Mouse (Mus musculus): ENCODE results near the gene Drd4. TPM values are rescaled to one million over a fixed set of nuclear protein-coding genes. Genes with fewer than 3 reads are reported as not detected.
A peak's percentile ranks its signal among the peaks of the same experiment; 100 is the strongest.

The Drd4 gene
- polyA plus RNA-seq, 1 experiment from 2014 or later = not detected

- Histone ChIP-seq H3K4me1 (ENCODE audit: control insufficient read depth in 2 of 2, insufficient read depth in 2 of 2, low read length in 2 of 2) (peaks cover 4 to 22% of the 10 kb centered on the region in 2 experiments; a peak in 3 of 4 replicates), H3K27ac (replicated peaks in 1 of 2; ENCODE audit: control insufficient read depth in 1 of 2, insufficient read depth in 1 of 2, low read depth in 2 of 2, low read length in 2 of 2) (no peak overlapping the region), H3K9ac (ENCODE audit: low read length) (peak overlapping the region; percentile 49; the same call in 1 of the 2 replicates), H3K4me2 (ENCODE audit: low read length) (peak overlapping the region; percentile 74), H3K4me3 (ENCODE audit: control insufficient read depth in 1 of 2, insufficient read depth in 1 of 2, low read depth in 1 of 2, low read length in 2 of 2) (peak overlapping the region; percentile 24 to 44), H3K9me3 (ENCODE audit: control insufficient read depth, low read length) (no peaks in the 10 kb centered on the region), H3K36me3 (ENCODE audit: control insufficient read depth, insufficient read depth, low read length) (peaks cover 12% of the 10 kb centered on the region), H3K27me3 (ENCODE audit: control insufficient read depth, insufficient read depth, low read length) (peaks cover 63% of the 10 kb centered on the region)
- WGBS = 1% methylated on average over 53 of the region's 53 CpGs
- no peak for ATAC-seq (ENCODE audit: insufficient number of reproducible peaks, insufficient read depth, low FRiP score, low read depth)
Measured at GRCm38 (mm10) chr7:141293852-141294471, 2.2 kb downstream of the Drd4 start.

GRCm38 (mm10) chr7:141294479-141294878 lies 2.7 kb downstream of the Drd4 start:
- ATAC-seq (ENCODE audit: insufficient number of reproducible peaks, insufficient read depth, low FRiP score, low read depth) = no peak
- no peaks in the 10 kb centered on the region for H3K9me3 ChIP-seq (ENCODE audit: control insufficient read depth, low read length)
- no peak overlapping the region for H3K27ac ChIP-seq (replicated peaks in 1 of 2; ENCODE audit: control insufficient read depth in 1 of 2, insufficient read depth in 1 of 2, low read depth in 2 of 2, low read length in 2 of 2)
- peak overlapping the region; percentile 74 for H3K4me2 ChIP-seq (ENCODE audit: low read length)
- WGBS = 5% methylated on average over 22 of the region's 22 CpGs
- peak overlapping the region; percentile 49; the same call in 1 of the 2 replicates for H3K9ac ChIP-seq (ENCODE audit: low read length)
- H3K27me3 ChIP-seq (ENCODE audit: control insufficient read depth, insufficient read depth, low read length) = peaks cover 62% of the 10 kb centered on the region
- H3K4me1 ChIP-seq (ENCODE audit: control insufficient read depth in 2 of 2, insufficient read depth in 2 of 2, low read length in 2 of 2) = peaks cover 4 to 22% of the 10 kb centered on the region in 2 experiments; a peak in 3 of 4 replicates
- peak overlapping the region; percentile 24 to 44 for H3K4me3 ChIP-seq (ENCODE audit: control insufficient read depth in 1 of 2, insufficient read depth in 1 of 2, low read depth in 1 of 2, low read length in 2 of 2)
- H3K36me3 ChIP-seq (ENCODE audit: control insufficient read depth, insufficient read depth, low read length) = peaks cover 16% of the 10 kb centered on the region

GRCm38 (mm10) chr7:141297926-141298650 lies 6.3 kb downstream of the Drd4 start:
- H3K36me3 ChIP-seq (ENCODE audit: control insufficient read depth, insufficient read depth, low read length) = peaks cover 51% of the 10 kb centered on the region
- H3K27ac ChIP-seq (replicated peaks in 1 of 2; ENCODE audit: control insufficient read depth in 1 of 2, insufficient read depth in 1 of 2, low read depth in 2 of 2, low read length in 2 of 2) = no peak overlapping the region
- no peak for ATAC-seq (ENCODE audit: insufficient number of reproducible peaks, insufficient read depth, low FRiP score, low read depth)
- peaks cover 27% of the 10 kb centered on the region for H3K27me3 ChIP-seq (ENCODE audit: control insufficient read depth, insufficient read depth, low read length)
- H3K4me3 ChIP-seq (ENCODE audit: control insufficient read depth in 1 of 2, insufficient read depth in 1 of 2, low read depth in 1 of 2, low read length in 2 of 2) = no peak overlapping the region
- no peaks in the 10 kb centered on the region for H3K9me3 ChIP-seq (ENCODE audit: control insufficient read depth, low read length)
- H3K4me2 ChIP-seq (ENCODE audit: low read length) = no peak overlapping the region
- peaks cover 4 to 17% of the 10 kb centered on the region in 2 experiments; a peak in 3 of 4 replicates for H3K4me1 ChIP-seq (ENCODE audit: control insufficient read depth in 2 of 2, insufficient read depth in 2 of 2, low read length in 2 of 2)
- WGBS = 83% methylated on average over 3 of the region's 3 CpGs
- no peak overlapping the region for H3K9ac ChIP-seq (ENCODE audit: low read length)

- no peak for ATAC-seq (ENCODE audit: insufficient number of reproducible peaks, insufficient read depth, low FRiP score, low read depth)
- 93% methylated on average over 8 of the region's 8 CpGs for WGBS
- no peaks in the 10 kb centered on the region for H3K9me3 ChIP-seq (ENCODE audit: control insufficient read depth, low read length)
- no peak overlapping the region for H3K4me2 ChIP-seq (ENCODE audit: low read length)
- peaks cover 16% of the 10 kb centered on the region for H3K27me3 ChIP-seq (ENCODE audit: control insufficient read depth, insufficient read depth, low read length)
- H3K36me3 ChIP-seq (ENCODE audit: control insufficient read depth, insufficient read depth, low read length) = peaks cover 61% of the 10 kb centered on the region
- H3K4me3 ChIP-seq (ENCODE audit: control insufficient read depth in 1 of 2, insufficient read depth in 1 of 2, low read depth in 1 of 2, low read length in 2 of 2) = no peak overlapping the region
- no peak overlapping the region for H3K9ac ChIP-seq (ENCODE audit: low read length)
- peaks cover 2 to 9% of the 10 kb centered on the region in 2 experiments; a peak in 3 of 4 replicates for H3K4me1 ChIP-seq (ENCODE audit: control insufficient read depth in 2 of 2, insufficient read depth in 2 of 2, low read length in 2 of 2)
- H3K27ac ChIP-seq (replicated peaks in 1 of 2; ENCODE audit: control insufficient read depth in 1 of 2, insufficient read depth in 1 of 2, low read depth in 2 of 2, low read length in 2 of 2) = no peak overlapping the region
Measured at GRCm38 (mm10) chr7:141299175-141299574, 7.4 kb downstream of the Drd4 start.

GRCm38 (mm10) chr7:141301386-141301785 lies 9.6 kb downstream of the Drd4 start:
- WGBS = 92% methylated on average over 9 of the region's 9 CpGs
- H3K4me3 ChIP-seq (ENCODE audit: control insufficient read depth in 1 of 2, insufficient read depth in 1 of 2, low read depth in 1 of 2, low read length in 2 of 2) = no peak overlapping the region
- no peaks in the 10 kb centered on the region for H3K27me3 ChIP-seq (ENCODE audit: control insufficient read depth, insufficient read depth, low read length)
- H3K9ac ChIP-seq (ENCODE audit: low read length) = no peak overlapping the region
- H3K27ac ChIP-seq (replicated peaks in 1 of 2; ENCODE audit: control insufficient read depth in 1 of 2, insufficient read depth in 1 of 2, low read depth in 2 of 2, low read length in 2 of 2) = no peak overlapping the region
- no peaks in the 10 kb centered on the region for H3K9me3 ChIP-seq (ENCODE audit: control insufficient read depth, low read length)
- H3K4me1 ChIP-seq (ENCODE audit: control insufficient read depth in 2 of 2, insufficient read depth in 2 of 2, low read length in 2 of 2) = no peaks in the 10 kb centered on the region
- no peak overlapping the region for H3K4me2 ChIP-seq (ENCODE audit: low read length)
- H3K36me3 ChIP-seq (ENCODE audit: control insufficient read depth, insufficient read depth, low read length) = peaks cover 83% of the 10 kb centered on the region
- no peak for ATAC-seq (ENCODE audit: insufficient number of reproducible peaks, insufficient read depth, low FRiP score, low read depth)

GRCm38 (mm10) chr7:141302702-141303268 lies 11.0 kb downstream of the Drd4 start:
- Histone ChIP-seq H3K36me3 (ENCODE audit: control insufficient read depth, insufficient read depth, low read length) (peaks cover 87% of the 10 kb centered on the region), H3K4me3 (ENCODE audit: control insufficient read depth in 1 of 2, insufficient read depth in 1 of 2, low read depth in 1 of 2, low read length in 2 of 2) (no peak overlapping the region), H3K27ac (replicated peaks in 1 of 2; ENCODE audit: control insufficient read depth in 1 of 2, insufficient read depth in 1 of 2, low read depth in 2 of 2, low read length in 2 of 2) (no peak overlapping the region), H3K9ac (ENCODE audit: low read length) (no peak overlapping the region), H3K27me3 (ENCODE audit: control insufficient read depth, insufficient read depth, low read length) (no peaks in the 10 kb centered on the region), H3K9me3 (ENCODE audit: control insufficient read depth, low read length) (no peaks in the 10 kb centered on the region), H3K4me2 (ENCODE audit: low read length) (no peak overlapping the region), H3K4me1 (ENCODE audit: control insufficient read depth in 2 of 2, insufficient read depth in 2 of 2, low read length in 2 of 2) (no peaks in the 10 kb centered on the region)
- 74% methylated on average over 1 of the region's 1 CpGs for WGBS
- no peak for ATAC-seq (ENCODE audit: insufficient number of reproducible peaks, insufficient read depth, low FRiP score, low read depth)

GRCm38 (mm10) chr7:141304537-141304936 lies 12.7 kb downstream of the Drd4 start:
- no peak for ATAC-seq (ENCODE audit: insufficient number of reproducible peaks, insufficient read depth, low FRiP score, low read depth)
- no peak overlapping the region for H3K27ac ChIP-seq (replicated peaks in 1 of 2; ENCODE audit: control insufficient read depth in 1 of 2, insufficient read depth in 1 of 2, low read depth in 2 of 2, low read length in 2 of 2)
- no peaks in the 10 kb centered on the region for H3K4me1 ChIP-seq (ENCODE audit: control insufficient read depth in 2 of 2, insufficient read depth in 2 of 2, low read length in 2 of 2)
- no peak overlapping the region for H3K9ac ChIP-seq (ENCODE audit: low read length)
- peaks cover 97% of the 10 kb centered on the region for H3K36me3 ChIP-seq (ENCODE audit: control insufficient read depth, insufficient read depth, low read length)
- no peak overlapping the region for H3K4me2 ChIP-seq (ENCODE audit: low read length)
- WGBS = 90% methylated on average over 4 of the region's 4 CpGs
- H3K4me3 ChIP-seq (ENCODE audit: control insufficient read depth in 1 of 2, insufficient read depth in 1 of 2, low read depth in 1 of 2, low read length in 2 of 2) = no peak overlapping the region
- no peaks in the 10 kb centered on the region for H3K9me3 ChIP-seq (ENCODE audit: control insufficient read depth, low read length)
- no peaks in the 10 kb centered on the region for H3K27me3 ChIP-seq (ENCODE audit: control insufficient read depth, insufficient read depth, low read length)
